Mouse (Mus musculus): ENCODE measurements at regions not wholly inside any gene's neighbourhood (a gene's known extent, or its start where the extent isn't known, plus 50 kb on each side); places are given as distances from the start of the nearest gene placed in this dataset.

- no peak overlapping the region for H3K4me3 ChIP-seq (ENCODE audit: low read depth, low read length)
These were observed 145.3 kb upstream of the Gm11114 start for GRCm38 (mm10) chr9:85167243-85167642.

GRCm38 (mm10) chr9:85174431-85174830 lies 138.1 kb upstream of the Gm11114 start:
- peak; percentile 61 for DNase-seq (ENCODE audit: low spot score)

More at GRCm38 (mm10) chr9:85167243-85167642, 145.3 kb upstream of the Gm11114 start:
- ATAC-seq: no peak
- no peaks in the 10 kb centered on the region for H3K4me1 ChIP-seq (ENCODE audit: insufficient read depth, low read depth, low read length)
- no peaks in the 10 kb centered on the region for H3K36me3 ChIP-seq (ENCODE audit: insufficient read depth, low read length)
- H3K27ac ChIP-seq (ENCODE audit: low read length): no peak overlapping the region
- H3K27me3 ChIP-seq (replicated peaks; ENCODE audit: insufficient read depth, low read length): no peaks in the 10 kb centered on the region
- no peak overlapping the region for H3K4me2 ChIP-seq (replicated peaks; ENCODE audit: low read depth, low read length)
- H3K9ac ChIP-seq (replicated peaks; ENCODE audit: low read depth): no peak overlapping the region
- no peak for DNase-seq (ENCODE audit: low spot score)
- TF ChIP-seq CTCF (IDR thresholded peaks at IDR 0.05) (no peak), EP300 (IDR thresholded peaks at IDR 0.05) (no peak)
- H3K9me3 ChIP-seq (ENCODE audit: low read length): no peaks in the 10 kb centered on the region

GRCm38 (mm10) chr9:85201202-85201601 lies 111.4 kb upstream of the Gm11114 start:
- H3K36me3 ChIP-seq (ENCODE audit: insufficient read depth, low read length): no peaks in the 10 kb centered on the region
- no peaks in the 10 kb centered on the region for H3K9me3 ChIP-seq (ENCODE audit: low read length)
- H3K27me3 ChIP-seq (replicated peaks; ENCODE audit: insufficient read depth, low read length): no peaks in the 10 kb centered on the region
- H3K4me1 ChIP-seq (ENCODE audit: insufficient read depth, low read depth, low read length): no peaks in the 10 kb centered on the region
- no peak for TF ChIP-seq CTCF (IDR thresholded peaks at IDR 0.05)
- no peak for TF ChIP-seq EP300 (IDR thresholded peaks at IDR 0.05)
- H3K9ac ChIP-seq (replicated peaks; ENCODE audit: low read depth): no peak overlapping the region
- DNase-seq (ENCODE audit: low spot score): no peak
- no peak overlapping the region for H3K27ac ChIP-seq (ENCODE audit: low read length)
- 68% methylated on average over 3 of the region's 3 CpGs for WGBS
- H3K4me2 ChIP-seq (replicated peaks; ENCODE audit: low read depth, low read length): no peak overlapping the region
- ATAC-seq: no peak
- H3K4me3 ChIP-seq (ENCODE audit: low read depth, low read length): no peak overlapping the region

More at GRCm38 (mm10) chr9:85174431-85174830, 138.1 kb upstream of the Gm11114 start:
- no peak overlapping the region for H3K4me2 ChIP-seq (replicated peaks; ENCODE audit: low read depth, low read length)
- 52% methylated on average over 3 of the region's 3 CpGs for WGBS
- ATAC-seq: no peak
- no peak overlapping the region for H3K4me3 ChIP-seq (ENCODE audit: low read depth, low read length)
- no peak overlapping the region for H3K27ac ChIP-seq (ENCODE audit: low read length)
- no peaks in the 10 kb centered on the region for H3K36me3 ChIP-seq (ENCODE audit: insufficient read depth, low read length)
- H3K9ac ChIP-seq (replicated peaks; ENCODE audit: low read depth): no peak overlapping the region
- H3K9me3 ChIP-seq (ENCODE audit: low read length): no peaks in the 10 kb centered on the region
- no peaks in the 10 kb centered on the region for H3K27me3 ChIP-seq (replicated peaks; ENCODE audit: insufficient read depth, low read length)
- no peaks in the 10 kb centered on the region for H3K4me1 ChIP-seq (ENCODE audit: insufficient read depth, low read depth, low read length)
- TF ChIP-seq EP300 (IDR thresholded peaks at IDR 0.05) (no peak), CTCF (IDR thresholded peaks at IDR 0.05) (0 out of 2 replicates have a peak, but pooled peaks have one; percentile 14)

- DNase-seq (ENCODE audit: low spot score) (no peak), ATAC-seq (no peak)
- Histone ChIP-seq H3K9ac (replicated peaks; ENCODE audit: low read depth) (no peak overlapping the region), H3K9me3 (ENCODE audit: low read length) (no peaks in the 10 kb centered on the region), H3K36me3 (ENCODE audit: insufficient read depth, low read length) (no peaks in the 10 kb centered on the region), H3K4me1 (ENCODE audit: insufficient read depth, low read depth, low read length) (no peaks in the 10 kb centered on the region), H3K4me3 (ENCODE audit: low read depth, low read length) (no peak overlapping the region), H3K4me2 (replicated peaks; ENCODE audit: low read depth, low read length) (no peak overlapping the region), H3K27ac (ENCODE audit: low read length) (no peak overlapping the region), H3K27me3 (replicated peaks; ENCODE audit: insufficient read depth, low read length) (no peaks in the 10 kb centered on the region)
- no peak for TF ChIP-seq EP300 (IDR thresholded peaks at IDR 0.05)
- no peak for TF ChIP-seq CTCF (IDR thresholded peaks at IDR 0.05)
- WGBS: 60% methylated on average over 3 of the region's 3 CpGs
These were observed 87.7 kb upstream of the Gm11114 start for GRCm38 (mm10) chr9:85224870-85225269.

All from lung, postnatal 0 days (tissue).